Mouse (Mus musculus) heart, postnatal 10 days (tissue): ENCODE results near the gene Ppp1r16b. TPM values are rescaled to one million over a fixed set of nuclear protein-coding genes. Genes with fewer than 3 reads are reported as not detected.

Source experiments
- DNase-seq, 2 experiments: peaks; one replicate each; pipeline ENCODE4 v3.0.0; 2021
- intact Hi-C: fragments of 180-260 bp; cut with DNase I; formaldehyde crosslinking; loops from one replicate; pipeline ENCODE4 v1.15.1; 2025
- total RNA-seq, 2 experiments: library from RNA; stranded (reverse); gene quantifications; 2 replicates each; pipeline ENCODE4 v1.2.3; 2021

The Ppp1r16b gene
- total RNA-seq, 2 experiments from 2014 or later = 18.3 to 22.1 TPM

GRCm38 (mm10) chr2:158667022-158667670 is 1.9 kb downstream of the Ppp1r16b start:
- intact Hi-C loops = loop anchor here (5.0 kb wide), 1 partner anchor 75 kb away; no protein-coding TSS in a partner anchor
- DNase-seq = peak; percentile 54 to 58

- intact Hi-C loops = loop anchor here (5.0 kb wide), 1 partner anchor 74 kb away; no protein-coding TSS in a partner anchor
Measured at GRCm38 (mm10) chr2:158667671-158668432, 2.7 kb downstream of the Ppp1r16b start.

GRCm38 (mm10) chr2:158668433-158669010 is 3.3 kb downstream of the Ppp1r16b start:
- DNase-seq = peak in 1 of 2 experiments; percentile 14
- intact Hi-C loops = loop anchor here (5.0 kb wide), 1 partner anchor 74 kb away; no protein-coding TSS in a partner anchor

More at GRCm38 (mm10) chr2:158667671-158668432, 2.7 kb downstream of the Ppp1r16b start:
- DNase-seq = peak; percentile 40 to 45

GRCm38 (mm10) chr2:158669199-158670195 is 4.3 kb downstream of the Ppp1r16b start:
- no peak for DNase-seq
- intact Hi-C loops = loop anchor here (2.0 to 5.0 kb wide), 2 partner anchors 15 to 73 kb away; no protein-coding TSS in a partner anchor

- intact Hi-C loops = loop anchor here (2.0 kb wide), 1 partner anchor 14 kb away; no protein-coding TSS in a partner anchor
Measured at GRCm38 (mm10) chr2:158670571-158670970, 5.4 kb downstream of the Ppp1r16b start.

GRCm38 (mm10) chr2:158672829-158673228 is 7.6 kb downstream of the Ppp1r16b start:
- peak; percentile 69 to 76 for DNase-seq
- intact Hi-C loops = no loop called here

More at GRCm38 (mm10) chr2:158670571-158670970, 5.4 kb downstream of the Ppp1r16b start:
- no peak for DNase-seq

GRCm38 (mm10) chr2:158673493-158673892 is 8.3 kb downstream of the Ppp1r16b start:
- intact Hi-C loops = no loop called here
- peak in 1 of 2 experiments; percentile 30 for DNase-seq

- intact Hi-C loops = no loop called here
- no peak for DNase-seq
Measured at GRCm38 (mm10) chr2:158674131-158674530, 8.9 kb downstream of the Ppp1r16b start.

GRCm38 (mm10) chr2:158674759-158675158 is 9.6 kb downstream of the Ppp1r16b start:
- DNase-seq = no peak
- intact Hi-C loops = no loop called here

- no peak for DNase-seq
- intact Hi-C loops = no loop called here
Measured at GRCm38 (mm10) chr2:158675161-158675560, 10.0 kb downstream of the Ppp1r16b start.

GRCm38 (mm10) chr2:158675907-158676533 is 10.8 kb downstream of the Ppp1r16b start:
- no peak for DNase-seq
- intact Hi-C loops = no loop called here

GRCm38 (mm10) chr2:158677946-158678345 is 12.7 kb downstream of the Ppp1r16b start:
- intact Hi-C loops = no loop called here
- DNase-seq = no peak

- intact Hi-C loops = no loop called here
- DNase-seq = no peak
Measured at GRCm38 (mm10) chr2:158679091-158679490, 13.9 kb downstream of the Ppp1r16b start.

GRCm38 (mm10) chr2:158680357-158680889 is 15.2 kb downstream of the Ppp1r16b start:
- intact Hi-C loops = no loop called here
- no peak for DNase-seq

GRCm38 (mm10) chr2:158681714-158682113 is 16.5 kb downstream of the Ppp1r16b start:
- no peak for DNase-seq
- intact Hi-C loops = no loop called here

- intact Hi-C loops = no loop called here
- no peak for DNase-seq
Measured at GRCm38 (mm10) chr2:158682344-158683037, 17.3 kb downstream of the Ppp1r16b start.

- intact Hi-C loops = no loop called here
- DNase-seq = peak in 1 of 2 experiments; percentile 16
Measured at GRCm38 (mm10) chr2:158683038-158683413, 17.8 kb downstream of the Ppp1r16b start.

GRCm38 (mm10) chr2:158684247-158684843 is 19.1 kb downstream of the Ppp1r16b start:
- intact Hi-C loops = loop anchor here (2.0 kb wide), 1 partner anchor 14 kb away; no protein-coding TSS in a partner anchor

More at GRCm38 (mm10) chr2:158684247-158684843, 19.1 kb downstream of the Ppp1r16b start:
- no peak for DNase-seq
